Mouse (Mus musculus) lung, adult 2 months (tissue): Measurements from ENCODE around the gene Actb. TPM values are rescaled to one million over a fixed set of nuclear protein-coding genes. Genes with fewer than 3 reads are reported as not detected.

Experiments
- DNase-seq: peaks from one replicate; pipeline ENCODE4 v3.0.0; 2022
- H3K4me1 ChIP-seq: fragments of 200-500 bp; 2 replicates; pipeline ENCODE4 v1.6.1; 2011; ENCODE audit warnings: low read length; ENCODE audit not compliant: control insufficient read depth, insufficient read depth
- H3K4me3 ChIP-seq: fragments of 200-500 bp; replicated peaks from 2 replicates; pipeline ENCODE3; 2011; ENCODE audit warnings: low read depth, mild to moderate bottlenecking, control low read depth, low read length; ENCODE audit errors: extremely low read depth
- CTCF ChIP-seq: fragments of 200-500 bp; IDR thresholded peaks from 2 replicates; pipeline ENCODE4 v1.5.1; 2011; ENCODE audit warnings: mild to moderate bottlenecking, low read length, control low read depth; ENCODE audit not compliant: insufficient read depth
- POLR2A ChIP-seq: fragments of 200-500 bp; IDR thresholded peaks from 2 replicates; pipeline ENCODE4 v1.6.1; 2011; ENCODE audit warnings: low read depth, mild to moderate bottlenecking, control low read depth, low read length, borderline replicate concordance; ENCODE audit errors: extremely low read depth
- WGBS: fragments of 180-500 bp; shearing (Covaris S2); methylation state at CpG from one replicate; pipeline ENCODE4 v1.1.7; 2018; 5-methylcytosine and 5-hydroxymethylcytosine counted together
- polyA plus RNA-seq: library from polyadenylated mRNA; depleted of rRNA; stranded (reverse); fragments of >200 nt; gene quantifications from 2 replicates; pipeline ENCODE4 v1.2.3, GENCODE M21; 2012

The Actb gene
- polyA plus RNA-seq, 1 experiment, result 6,451 TPM

DNA sequence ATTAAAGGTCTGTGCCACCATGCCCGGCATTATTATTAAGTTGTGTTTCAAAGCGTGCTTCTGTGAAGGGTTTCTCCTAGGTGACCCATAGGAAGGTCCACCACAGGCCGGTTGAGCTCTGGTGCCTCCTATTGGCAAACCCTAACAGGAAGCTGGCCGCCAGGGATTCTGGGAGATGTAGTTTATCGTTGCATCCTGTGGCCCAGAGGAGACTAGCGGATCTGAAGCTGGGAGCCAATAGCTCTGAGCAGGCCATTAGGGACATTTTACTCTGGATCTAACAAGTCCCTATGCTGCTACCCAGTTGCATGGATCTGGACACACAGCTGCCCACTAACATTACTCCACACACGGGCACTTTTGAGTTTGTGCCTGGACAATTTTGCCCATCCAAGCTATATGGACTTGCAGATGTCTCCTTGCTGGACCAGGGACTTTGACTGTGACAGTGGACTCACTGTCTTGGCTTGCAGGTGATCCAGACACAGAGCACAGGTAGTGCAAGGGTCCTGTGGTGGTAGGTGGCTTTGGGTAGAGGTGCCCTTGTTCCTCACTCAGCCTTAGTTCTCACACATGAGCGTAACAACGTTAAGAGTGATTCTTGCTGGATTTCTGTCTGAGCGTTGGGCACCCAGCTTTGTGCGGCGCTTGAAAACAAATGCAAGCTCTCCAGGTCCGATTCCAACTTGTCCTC lies 29.2 kb upstream of the Actb start:
- peak; percentile 73 for DNase-seq
- Histone ChIP-seq H3K4me3 (peak overlapping the region; percentile 21), H3K4me1 (peaks cover 4% of the 10 kb centered on the region)
- 22% methylated on average over 13 of the region's 13 CpGs for WGBS
- TF ChIP-seq POLR2A (no peak), CTCF (peak; percentile 42; the same call in 1 of the 2 replicates)

DNA sequence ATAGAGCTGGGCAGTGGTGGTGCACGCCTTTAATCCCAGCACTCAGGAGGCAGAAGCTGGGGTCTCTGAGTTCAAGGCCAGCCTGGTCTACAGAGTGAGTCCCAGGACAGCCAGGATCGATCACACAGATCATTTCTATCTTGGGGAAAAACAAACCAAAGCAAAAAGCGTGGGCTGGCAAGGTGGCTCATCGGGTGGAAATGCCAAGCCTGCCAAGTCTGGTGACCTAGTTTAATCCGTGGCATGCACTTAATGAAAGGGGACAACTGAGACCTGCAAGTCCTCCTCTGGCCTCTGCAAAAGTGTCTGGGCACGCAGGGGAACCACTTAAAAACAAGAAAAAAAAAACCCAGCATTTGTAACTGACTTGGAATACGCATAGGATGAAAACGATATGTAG lies 26.2 kb upstream of the Actb start:
- no peak for TF ChIP-seq POLR2A
- no peak for TF ChIP-seq CTCF
- H3K4me1 ChIP-seq, result peaks cover 8% of the 10 kb centered on the region
- DNase-seq, result no peak
- 50% methylated on average over 8 of the region's 8 CpGs for WGBS
- no peak overlapping the region for H3K4me3 ChIP-seq

DNA sequence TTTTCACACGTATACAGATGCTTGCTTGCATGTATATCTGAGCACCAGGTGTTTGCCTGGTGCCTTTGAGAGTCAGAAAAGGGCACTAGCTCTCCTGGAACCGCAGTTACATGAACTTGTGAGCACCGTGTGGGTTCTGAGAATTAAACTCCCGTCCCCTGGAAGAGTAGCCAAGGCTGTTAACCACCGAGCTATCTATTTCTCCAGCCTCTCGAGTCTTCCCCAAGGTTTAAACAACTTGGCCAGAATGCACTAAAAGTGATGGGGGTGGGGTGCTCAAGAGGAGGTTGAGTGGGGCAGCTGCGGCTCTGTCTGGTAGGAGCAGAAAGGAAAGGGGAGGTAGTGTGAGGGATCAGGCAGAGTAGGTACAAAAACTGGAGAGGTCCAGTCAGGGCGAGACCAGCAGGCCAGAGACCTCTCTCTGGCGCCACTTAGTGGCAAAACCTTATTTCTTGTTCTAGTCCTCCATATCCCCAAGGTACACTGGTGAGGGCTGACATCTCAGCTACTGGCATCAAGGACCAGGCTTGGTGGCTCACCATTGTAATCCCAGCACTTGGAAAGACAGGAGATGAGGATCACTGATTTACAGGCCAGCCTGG lies 25.6 kb upstream of the Actb start:
- Histone ChIP-seq H3K4me1 (peaks cover 8% of the 10 kb centered on the region), H3K4me3 (peak overlapping the region; percentile 4)
- DNase-seq, result peak; percentile 72
- 18% methylated on average over 9 of the region's 9 CpGs for WGBS
- peak; percentile 86 for TF ChIP-seq CTCF
- TF ChIP-seq POLR2A, result no peak

DNA sequence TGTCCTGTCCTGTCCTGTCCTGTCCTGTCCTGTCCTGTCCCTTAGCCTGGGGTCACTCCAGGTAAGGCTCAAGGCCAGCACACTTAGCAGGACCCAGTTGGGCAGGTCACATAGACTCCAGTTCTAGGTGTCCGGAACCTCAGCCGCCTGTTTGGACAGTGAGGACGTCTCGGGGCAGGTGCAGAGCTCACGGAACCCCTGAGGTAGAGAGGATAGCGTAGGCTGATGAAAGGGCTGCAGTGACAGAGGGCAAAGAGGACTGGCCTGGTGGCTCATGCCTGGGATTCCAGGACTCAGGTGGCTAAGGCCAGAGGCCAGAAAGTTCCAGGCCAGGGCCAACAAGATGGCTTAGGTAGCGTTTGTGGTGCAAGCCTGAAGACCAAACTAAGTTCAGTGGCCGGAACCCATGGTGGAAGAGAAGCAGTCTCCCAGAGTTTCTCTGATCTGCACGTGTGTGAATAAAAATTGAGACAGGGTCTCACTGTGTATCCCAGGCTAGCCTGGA lies 24.7 kb upstream of the Actb start:
- 88% methylated on average over 9 of the region's 9 CpGs for WGBS
- H3K4me3 ChIP-seq, result no peak overlapping the region
- TF ChIP-seq POLR2A, result no peak
- no peak for TF ChIP-seq CTCF
- H3K4me1 ChIP-seq, result peaks cover 8% of the 10 kb centered on the region
- DNase-seq, result peak; percentile 20

DNA sequence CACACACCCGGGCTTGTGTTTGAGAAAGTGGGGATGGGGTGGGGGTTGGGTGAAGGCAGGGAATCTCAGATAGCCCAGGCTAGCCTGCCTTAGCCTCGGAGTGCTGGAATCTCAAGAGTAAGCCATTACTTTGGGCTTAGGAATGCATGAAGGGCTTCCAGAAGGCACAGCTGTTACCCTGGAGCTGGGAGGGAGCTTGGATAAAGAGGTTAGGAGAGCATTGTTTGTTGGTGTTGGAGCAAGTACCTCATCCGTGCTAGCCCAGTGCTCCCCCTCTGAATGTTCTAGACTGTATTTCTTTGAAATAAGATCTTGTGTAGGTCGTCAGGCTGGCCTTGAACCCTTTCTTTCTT lies 22.8 kb upstream of the Actb start:
- DNase-seq, result no peak
- H3K4me1 ChIP-seq, result peaks cover 3% of the 10 kb centered on the region
- no peak for TF ChIP-seq POLR2A
- TF ChIP-seq CTCF, result no peak
- WGBS, result 10% methylated on average over 4 of the region's 4 CpGs
- peak overlapping the region; percentile 59 for H3K4me3 ChIP-seq

DNA sequence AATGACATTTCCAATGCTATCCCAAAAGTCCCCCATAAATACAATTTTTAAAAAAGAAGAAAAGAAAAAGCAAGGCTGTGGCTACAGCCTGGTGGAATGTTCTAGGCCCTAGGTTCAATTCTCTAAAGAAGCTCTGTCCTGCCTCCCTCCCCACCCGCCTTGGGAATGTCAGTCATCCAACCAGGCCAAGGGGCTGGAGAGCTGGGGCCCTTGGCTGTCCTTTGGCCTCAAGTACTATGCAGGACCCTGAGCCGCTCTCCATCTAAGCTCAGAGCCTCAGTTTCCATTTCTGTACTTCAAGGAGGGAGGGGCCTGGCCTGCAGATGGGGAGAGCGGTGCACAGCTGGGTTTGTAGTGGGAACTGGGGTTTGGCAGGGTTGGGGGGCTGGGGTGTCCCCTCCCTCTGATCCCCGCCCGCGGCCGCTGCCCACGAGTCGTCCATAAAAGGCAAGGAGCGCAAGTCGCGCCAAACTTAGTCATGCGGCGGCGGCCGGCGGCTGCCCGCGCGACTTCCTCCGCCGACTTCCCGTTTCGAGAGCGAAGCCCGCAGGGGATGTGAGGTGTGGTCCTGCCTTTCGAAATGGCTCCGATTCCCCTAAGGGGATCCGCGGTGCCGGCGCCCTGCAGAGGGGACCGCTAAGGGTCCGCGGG lies 22.3 kb upstream of the Actb start:
- 1% methylated on average over 35 of the region's 35 CpGs for WGBS

DNA sequence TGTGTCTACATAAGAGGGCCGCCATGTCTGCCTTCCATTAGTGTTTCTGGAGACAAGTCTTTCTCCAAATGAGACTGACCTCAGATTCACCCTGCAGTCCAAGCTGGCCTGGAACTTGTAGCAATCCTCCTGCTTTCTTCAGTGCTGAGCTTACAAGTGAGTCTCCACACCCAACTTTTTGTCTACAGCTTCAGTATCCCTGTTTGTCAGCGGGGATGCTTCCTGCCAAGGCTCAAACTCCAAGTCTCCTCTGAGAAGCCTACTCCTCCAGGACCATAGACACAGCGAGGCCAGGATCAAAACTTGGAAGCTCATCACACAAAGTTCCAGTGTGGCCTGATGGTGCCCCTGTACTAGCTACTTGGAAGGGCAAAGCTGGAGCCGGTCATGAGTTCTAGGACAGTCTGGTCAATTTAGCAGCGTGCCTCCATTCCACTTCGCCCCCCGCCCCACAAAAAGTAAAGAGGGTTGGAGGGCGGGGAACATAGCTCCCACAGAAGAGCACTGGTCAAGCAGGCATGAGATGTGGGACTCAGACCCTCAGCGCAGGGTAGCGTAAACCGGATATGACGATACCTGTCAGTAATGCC lies 20.9 kb upstream of the Actb start:
- DNase-seq, result no peak
- no peak overlapping the region for H3K4me3 ChIP-seq
- peaks cover 3% of the 10 kb centered on the region for H3K4me1 ChIP-seq
- TF ChIP-seq CTCF, result no peak
- no peak for TF ChIP-seq POLR2A
- 92% methylated on average over 12 of the region's 12 CpGs for WGBS

More for the DNA sequence above, 22.3 kb upstream of the Actb start:
- Histone ChIP-seq H3K4me1 (peaks cover 3% of the 10 kb centered on the region), H3K4me3 (peak overlapping the region; percentile 60)
- TF ChIP-seq POLR2A (peak; percentile 68; the same call in 1 of the 2 replicates), CTCF (no peak)
- peak; percentile 82 for DNase-seq

DNA sequence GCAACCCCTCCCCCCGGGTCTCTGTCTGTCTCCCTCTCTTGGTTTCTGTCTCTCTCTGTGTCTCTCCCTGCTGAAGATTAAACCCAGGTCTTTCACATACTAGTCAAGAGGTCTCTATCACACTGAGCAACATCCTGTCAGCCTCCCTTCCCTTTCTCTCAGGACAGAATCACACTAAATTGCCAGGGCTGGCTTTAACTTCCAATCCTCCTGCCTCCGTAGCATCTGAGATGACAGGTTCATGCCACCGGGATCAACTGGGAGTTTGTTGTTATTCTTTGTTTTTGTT lies 20.3 kb upstream of the Actb start:
- TF ChIP-seq POLR2A (no peak), CTCF (no peak)
- H3K4me1 ChIP-seq, result peaks cover 4% of the 10 kb centered on the region
- no peak overlapping the region for H3K4me3 ChIP-seq
- 30% methylated on average over 3 of the region's 3 CpGs for WGBS
- no peak for DNase-seq

DNA sequence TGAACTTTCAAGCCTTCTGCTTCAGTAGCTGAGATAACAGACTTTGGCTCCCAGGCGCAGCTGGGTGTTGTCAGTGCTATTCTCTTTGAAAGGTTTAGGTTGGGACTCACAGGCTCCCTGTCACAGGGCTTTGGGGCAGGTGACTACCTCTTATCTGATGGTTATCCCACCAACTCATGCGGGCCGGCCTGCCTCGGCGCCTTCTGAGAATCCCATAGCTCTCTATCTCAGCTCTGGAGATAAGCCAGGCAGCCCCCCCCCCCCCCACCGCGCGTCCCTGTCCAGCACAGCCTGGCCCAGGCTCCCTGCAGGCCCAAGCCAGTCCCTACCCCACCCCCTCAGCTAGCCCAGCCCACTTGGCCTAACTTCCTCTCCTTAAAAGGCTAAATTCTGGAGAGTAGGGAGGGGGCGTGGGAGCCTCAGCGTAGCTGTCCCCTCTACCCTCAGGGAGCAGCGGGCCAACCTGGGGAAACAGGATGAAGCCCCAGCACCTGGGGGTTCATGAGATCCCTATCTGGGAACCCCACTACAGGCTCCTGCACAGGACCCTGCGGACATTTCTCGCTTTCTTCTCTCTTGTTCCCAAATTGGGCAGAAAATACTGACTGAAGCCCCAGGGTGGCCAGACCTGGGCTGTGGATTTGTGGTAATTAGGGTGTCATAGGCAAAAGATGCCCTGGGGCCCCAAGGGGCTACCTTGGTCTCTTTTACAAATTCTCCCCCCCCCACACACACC lies 19.8 kb upstream of the Actb start:
- H3K4me1 ChIP-seq, result peaks cover 9% of the 10 kb centered on the region
- TF ChIP-seq POLR2A (no peak), CTCF (no peak)
- 27% methylated on average over 13 of the region's 13 CpGs for WGBS
- H3K4me3 ChIP-seq, result no peak overlapping the region
- DNase-seq, result peak; percentile 33

DNA sequence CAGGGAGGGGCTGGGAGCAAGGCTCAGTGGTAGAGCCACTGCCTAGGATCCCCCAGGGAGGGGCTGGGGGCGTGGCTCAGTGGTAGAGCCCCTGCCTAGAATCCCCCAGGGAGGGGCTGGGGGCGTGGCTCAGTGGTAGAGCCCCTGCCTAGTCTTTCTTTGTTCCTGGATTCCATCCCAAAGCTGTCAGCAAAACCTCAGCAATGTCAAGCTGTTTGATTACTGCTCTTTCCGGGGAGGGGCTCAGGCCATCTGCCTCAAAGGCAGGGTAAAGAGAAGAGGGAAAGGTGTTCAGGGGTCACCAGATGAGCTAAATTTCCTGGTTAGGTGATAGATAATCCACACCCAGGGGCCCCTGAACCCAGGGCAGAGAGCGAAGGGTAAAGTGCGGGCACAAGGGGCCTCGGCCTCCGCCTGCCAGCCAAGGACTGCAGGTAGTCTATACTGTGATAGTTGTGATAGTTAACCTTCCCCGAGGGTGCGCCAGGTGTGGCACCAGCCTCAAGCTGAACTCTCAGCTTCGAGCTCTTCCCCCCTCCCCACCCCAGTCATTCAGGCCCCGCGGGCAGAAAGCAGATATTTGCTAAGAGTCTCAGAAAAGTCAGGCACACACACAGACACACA lies 17.9 kb upstream of the Actb start:
- no peak for DNase-seq
- Histone ChIP-seq H3K4me3 (no peak overlapping the region), H3K4me1 (peaks cover 16% of the 10 kb centered on the region)
- 76% methylated on average over 12 of the region's 12 CpGs for WGBS
- TF ChIP-seq CTCF (no peak), POLR2A (no peak)
